Mouse (Mus musculus) MN1 (cell line): ENCODE measurements around the gene Cda.

Experiments used
- DNase-seq: peaks from one replicate; pipeline ENCODE4 v3.0.0-alpha.2; 2016; ENCODE audit warnings: low spot score

The Cda gene

GRCm38 (mm10) chr4:138307739-138308138 lies 60.1 kb downstream of the Cda start:
- no peak for DNase-seq

DNA sequence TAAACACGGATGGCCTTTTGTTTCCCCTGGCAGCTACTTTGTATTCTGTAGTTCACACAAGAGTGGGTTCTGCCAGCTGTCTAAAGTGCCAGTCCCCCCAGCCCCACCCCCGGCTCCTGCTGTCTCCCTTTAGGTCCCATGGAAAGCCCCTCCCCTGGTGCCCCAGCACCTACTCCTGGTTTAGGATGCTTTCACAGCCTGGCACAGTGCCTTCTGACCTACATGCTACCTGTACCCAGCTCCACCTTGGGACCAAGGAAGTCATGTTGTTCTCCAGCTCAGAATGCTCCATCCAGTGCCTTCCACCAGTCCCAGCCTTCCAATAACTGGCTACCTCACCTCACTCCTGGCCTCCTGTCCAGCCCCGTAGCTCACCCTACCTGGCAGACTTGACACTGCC lies 60.8 kb downstream of the Cda start:
- no peak for DNase-seq

GRCm38 (mm10) chr4:138304340-138305104 lies 63.3 kb downstream of the Cda start, which contains the start of gene Ddost:
TSS of gene Ddost (plus strand) at chr4:138304730.
- peak; percentile 99 for DNase-seq

- no peak for DNase-seq
These were observed 64.0 kb downstream of the Cda start for GRCm38 (mm10) chr4:138303742-138304141.

DNA sequence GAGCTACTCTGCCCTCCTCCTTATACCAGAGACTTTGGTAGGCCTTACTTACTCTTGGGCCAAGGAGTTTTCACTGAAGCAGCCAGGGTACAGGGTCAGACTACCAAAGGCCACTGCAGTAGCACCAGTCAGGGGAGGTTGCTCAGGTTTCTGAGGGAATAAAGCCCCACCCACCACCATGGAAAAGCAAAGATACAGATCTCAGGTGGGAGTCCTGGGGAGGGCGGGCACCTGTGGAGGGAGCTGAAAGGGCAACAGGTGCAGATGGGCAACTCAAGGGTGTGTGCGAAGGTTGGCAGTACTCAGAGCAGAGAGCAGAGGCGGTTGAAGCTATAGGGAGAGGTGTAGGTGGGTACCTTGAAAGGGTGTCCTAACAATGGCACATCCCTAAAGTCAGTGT lies 64.8 kb downstream of the Cda start:
- no peak for DNase-seq

DNA sequence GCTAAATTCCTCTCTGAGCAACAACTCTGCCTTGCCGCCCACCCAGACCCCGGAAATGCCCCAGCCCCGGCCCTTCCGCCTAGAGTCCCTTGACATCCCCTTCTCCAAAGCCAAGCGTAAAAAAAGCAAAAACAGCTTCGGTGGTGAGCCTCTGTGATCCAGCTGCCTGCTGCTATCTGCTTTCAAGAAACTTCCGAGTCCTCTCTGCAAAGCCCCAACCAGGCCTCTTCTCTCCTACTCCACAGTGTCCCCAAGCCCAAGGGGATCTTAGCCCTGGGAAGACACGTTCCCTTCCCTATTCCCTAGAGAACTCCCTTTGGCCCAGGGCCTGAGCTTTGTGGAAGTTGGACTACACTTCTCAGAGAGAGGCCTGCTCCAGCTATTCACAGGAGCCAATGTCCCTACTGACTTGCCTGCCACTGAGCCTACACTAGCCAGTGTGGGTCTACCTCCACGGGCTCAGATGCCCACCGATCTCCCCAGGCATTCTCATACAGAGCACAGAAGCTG lies 66.5 kb downstream of the Cda start:
- no peak for DNase-seq

GRCm38 (mm10) chr4:138293949-138294550 lies 73.7 kb downstream of the Cda start:
- DNase-seq, result no peak

- DNase-seq, result peak; percentile 83
These were observed 74.4 kb downstream of the Cda start for GRCm38 (mm10) chr4:138293261-138293948.

DNA sequence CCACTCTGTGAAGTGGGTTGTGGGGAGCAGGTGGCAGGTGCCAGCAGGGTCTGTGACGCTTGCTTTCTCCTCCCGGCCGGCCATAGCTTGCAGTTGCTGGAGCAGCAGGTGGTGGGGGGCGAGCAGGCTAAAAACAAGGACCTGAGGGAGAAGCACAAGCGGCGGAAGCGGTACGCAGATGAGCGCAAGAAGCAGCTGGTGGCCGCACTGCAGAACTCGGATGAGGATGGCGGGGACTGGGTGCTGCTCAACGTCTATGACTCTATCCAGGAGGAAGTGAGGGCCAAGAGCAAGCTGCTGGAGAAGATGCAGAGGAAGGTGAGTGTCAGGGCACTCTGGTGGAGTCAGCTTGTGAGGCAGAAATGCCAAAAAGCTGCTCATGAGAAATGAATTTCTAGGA lies 75.8 kb downstream of the Cda start:
- DNase-seq, result no peak

DNA sequence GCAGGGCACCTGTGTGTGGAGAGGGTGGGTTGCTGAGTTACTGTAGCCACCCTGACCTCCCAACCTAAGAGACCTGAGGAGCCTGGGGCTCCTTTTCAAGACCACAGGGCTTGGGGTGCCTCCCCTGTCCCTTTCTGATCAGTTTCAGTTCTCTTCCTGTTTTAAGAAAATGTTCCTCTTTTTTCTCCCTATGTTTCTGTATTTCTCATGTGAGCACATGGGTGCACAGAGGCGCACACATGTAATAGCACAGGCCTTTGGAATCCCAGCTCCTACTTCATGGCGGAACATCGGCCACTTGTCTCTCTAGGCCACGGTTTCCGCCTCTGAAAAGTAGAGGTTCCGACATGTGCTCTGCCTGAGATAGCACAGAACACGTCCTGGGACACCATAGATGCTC lies 79.1 kb downstream of the Cda start:
- DNase-seq, result no peak
